Mouse (Mus musculus) heart, postnatal 14 days (tissue): ENCODE results near the gene Abcb9. TPM values are rescaled to one million over a fixed set of nuclear protein-coding genes. Genes with fewer than 3 reads are reported as not detected.

Experiments
- DNase-seq, 2 experiments: peaks; one replicate each; pipeline ENCODE4 v3.0.0; 2021 to 2022
- intact Hi-C: fragments of 180-260 bp; cut with DNase I; formaldehyde crosslinking; loops from one replicate; pipeline ENCODE4 v1.15.1; 2025
- long read RNA-seq, 2 experiments: library from polyadenylated mRNA; stranded (forward); transcript quantifications; one replicate each; pipeline ENCODE4 v2.0.0; 2021
- total RNA-seq, 2 experiments: library from RNA; stranded (reverse); gene quantifications; 2 replicates each; pipeline ENCODE4 v1.2.3; 2021

Abcb9 gene
- 1 to 10 TPM; 7.8 to 9.9 TPM for total RNA-seq
- long read RNA-seq, experiment 1, transcript Abcb9-201 (12 exons, 3,661 nt), result major isoform, 8 of 17 reads
- long read RNA-seq, experiment 1, partial matches to known transcripts, result 7 of 17 reads
- long read RNA-seq, experiment 1, other reads (novel, unspliced or antisense), result 1 of 17 reads
- long read RNA-seq, experiment 2, transcript Abcb9-201 (12 exons, 3,661 nt), result major isoform, 19 of 26 reads
- long read RNA-seq, experiment 2, partial matches to known transcripts, result 2 of 26 reads
- long read RNA-seq, experiment 2, other reads (novel, unspliced or antisense), result 5 of 26 reads

GRCm38 (mm10) chr5:124095596-124096232, at the start of gene Abcb9:
TSS of gene Abcb9 (minus strand) at chr5:124095798.
- DNase-seq, result peak; percentile 90 to 96
- intact Hi-C loops, result loop anchor here (10.0 kb wide), 1 partner anchor 271 kb away; no protein-coding TSS in a partner anchor

- intact Hi-C loops, result no loop called here
- DNase-seq, result peak in 1 of 2 experiments; percentile 36
These were observed 42.5 kb upstream of the Abcb9 start for GRCm38 (mm10) chr5:124138066-124138465.

- intact Hi-C loops, result no loop called here
These were observed 38.7 kb upstream of the Abcb9 start for GRCm38 (mm10) chr5:124134261-124134660.

GRCm38 (mm10) chr5:124125093-124125492, 29.5 kb upstream of the Abcb9 start:
- DNase-seq, result no peak
- intact Hi-C loops, result no loop called here

More at GRCm38 (mm10) chr5:124134261-124134660, 38.7 kb upstream of the Abcb9 start:
- no peak for DNase-seq

GRCm38 (mm10) chr5:124122357-124122756, 26.8 kb upstream of the Abcb9 start:
- DNase-seq, result no peak
- intact Hi-C loops, result no loop called here

- intact Hi-C loops, result loop anchor here (5.0 kb wide), 1 partner anchor 133 kb away; no protein-coding TSS in a partner anchor
- DNase-seq, result no peak
These were observed 23.6 kb upstream of the Abcb9 start for GRCm38 (mm10) chr5:124119204-124119603.

- peak; percentile 82 to 88 for DNase-seq
- intact Hi-C loops, result loop anchor here (5.0 kb wide), 1 partner anchor 136 kb away; no protein-coding TSS in a partner anchor
These were observed 20.6 kb upstream of the Abcb9 start, which contains the start of gene Arl6ip4 for GRCm38 (mm10) chr5:124115990-124116845. TSS of gene Arl6ip4 (plus strand) at chr5:124116089.

- intact Hi-C loops, result loop anchor here (5.0 kb wide), 1 partner anchor 137 kb away; no protein-coding TSS in a partner anchor
These were observed 19.9 kb upstream of the Abcb9 start for GRCm38 (mm10) chr5:124115531-124115930.

GRCm38 (mm10) chr5:124114276-124115025, 18.9 kb upstream of the Abcb9 start:
- intact Hi-C loops, result loop anchor here (5.0 kb wide), 1 partner anchor 138 kb away; no protein-coding TSS in a partner anchor
- no peak for DNase-seq

More at GRCm38 (mm10) chr5:124115531-124115930, 19.9 kb upstream of the Abcb9 start:
- DNase-seq, result no peak

GRCm38 (mm10) chr5:124113030-124113429, 17.4 kb upstream of the Abcb9 start:
- intact Hi-C loops, result no loop called here

GRCm38 (mm10) chr5:124112531-124112930, 16.9 kb upstream of the Abcb9 start:
- no peak for DNase-seq
- intact Hi-C loops, result no loop called here

More at GRCm38 (mm10) chr5:124113030-124113429, 17.4 kb upstream of the Abcb9 start:
- DNase-seq, result peak; percentile 57 to 67

GRCm38 (mm10) chr5:124111742-124112497, 16.3 kb upstream of the Abcb9 start, which contains the start of gene Ogfod2:
TSS of gene Ogfod2 (plus strand) at chr5:124112297.
- intact Hi-C loops, result no loop called here
- peak; percentile 95 to 96 for DNase-seq

- DNase-seq, result peak in 1 of 2 experiments; percentile 55
- intact Hi-C loops, result no loop called here
These were observed 15.6 kb upstream of the Abcb9 start for GRCm38 (mm10) chr5:124111077-124111741.

- intact Hi-C loops, result no loop called here
- no peak for DNase-seq
These were observed 8.0 kb upstream of the Abcb9 start for GRCm38 (mm10) chr5:124103552-124103951.

- no peak for DNase-seq
- intact Hi-C loops, result no loop called here
These were observed 7.4 kb upstream of the Abcb9 start for GRCm38 (mm10) chr5:124103020-124103419.

GRCm38 (mm10) chr5:124102326-124102725, 6.7 kb upstream of the Abcb9 start:
- no peak for DNase-seq
- intact Hi-C loops, result no loop called here

- intact Hi-C loops, result no loop called here
- DNase-seq, result no peak
These were observed 4.8 kb upstream of the Abcb9 start for GRCm38 (mm10) chr5:124100128-124101044.
